Mouse (Mus musculus) midbrain, embryonic 12.5 days (tissue): ENCODE results near the gene Cphx3. TPM values are rescaled to one million over a fixed set of nuclear protein-coding genes. Genes with fewer than 3 reads are reported as not detected.

Source experiments
- polyA plus RNA-seq: library from polyadenylated mRNA; unstranded; fragments of >200 nt; fragmentation: Nextera tagmentation; extraction: Ambion mirVana; gene quantifications from 2 replicates; pipeline ENCODE4 v1.2.1, GENCODE M21; 2016

Gene Cphx3
- polyA plus RNA-seq, 1 experiment from 2014 or later, result not detected

Other genes starting within 250 kb of the Cphx3 start
- gene Anxa11, start 240.1 kb upstream of the Cphx3 start, polyA plus RNA-seq, result 3.2 and 4.1 TPM in 2 replicates
- gene Plac9a, start 179.2 kb upstream of the Cphx3 start, polyA plus RNA-seq, result not detected in 2 replicates
- 1.4 and 2.7 TPM in 2 replicates for gene Tmem254a, start 154.6 kb upstream of the Cphx3 start, polyA plus RNA-seq
- gene Cphx1, start 144.0 kb upstream of the Cphx3 start, polyA plus RNA-seq, result not detected in 2 replicates
- gene Duxbl1, start 103.7 kb upstream of the Cphx3 start, polyA plus RNA-seq, result 7.1 and 7.3 TPM in 2 replicates
- 3.0 and 6.0 TPM in 2 replicates for gene Gm9780, start 39.6 kb upstream of the Cphx3 start, polyA plus RNA-seq
- gene Tmem254c, start 14.9 kb upstream of the Cphx3 start, polyA plus RNA-seq, result 13.7 and 21.1 TPM in 2 replicates
- not detected in 2 replicates for gene Cphx2, start 781 bp upstream of the Cphx3 start, polyA plus RNA-seq
- 8.3 TPM in 1 of 2 replicates, not detected in the other for gene Duxbl2, start 36.1 kb downstream of the Cphx3 start, polyA plus RNA-seq
- 2.3 and 6.3 TPM in 2 replicates for gene Plac9b, start 100.2 kb downstream of the Cphx3 start, polyA plus RNA-seq
- gene Tmem254b, start 124.7 kb downstream of the Cphx3 start, polyA plus RNA-seq, result 15.3 and 19.6 TPM in 2 replicates
- gene Duxbl3, start 175.7 kb downstream of the Cphx3 start, polyA plus RNA-seq, result 3.8 and 10.6 TPM in 2 replicates